Mouse (Mus musculus) heart, postnatal 14 days (tissue): ENCODE results near the gene Inpp5a. TPM values are rescaled to one million over a fixed set of nuclear protein-coding genes. Genes with fewer than 3 reads are reported as not detected.
A peak's percentile ranks its signal among the peaks of the same experiment; 100 is the strongest.

ENCODE experiments used
- DNase-seq, 2 experiments: peaks; one replicate each; pipeline ENCODE4 v3.0.0; 2021 to 2022
- intact Hi-C: fragments of 180-260 bp; cut with DNase I; formaldehyde crosslinking; loops from one replicate; pipeline ENCODE4 v1.15.1; 2025
- total RNA-seq, 2 experiments: library from RNA; stranded (reverse); gene quantifications; 2 replicates each; pipeline ENCODE4 v1.2.3; 2021

The Inpp5a gene
- total RNA-seq, 2 experiments from 2014 or later, result 201 to 215 TPM

GRCm38 (mm10) chr7:139466484-139467176 lies 77.7 kb downstream of the Inpp5a start:
- intact Hi-C loops, result no loop called here
- DNase-seq, result peak in 1 of 2 experiments; percentile 26

- DNase-seq, result peak in 1 of 2 experiments; percentile 44
- intact Hi-C loops, result no loop called here
Observed at GRCm38 (mm10) chr7:139467177-139467895, 78.4 kb downstream of the Inpp5a start.

GRCm38 (mm10) chr7:139467896-139468279 lies 79.0 kb downstream of the Inpp5a start:
- intact Hi-C loops, result no loop called here

GRCm38 (mm10) chr7:139468440-139468839 lies 79.5 kb downstream of the Inpp5a start:
- DNase-seq, result peak in 1 of 2 experiments; percentile 23
- intact Hi-C loops, result no loop called here

More at GRCm38 (mm10) chr7:139467896-139468279, 79.0 kb downstream of the Inpp5a start:
- peak; percentile 43 to 70 for DNase-seq

- DNase-seq, result peak in 1 of 2 experiments; percentile 25
- intact Hi-C loops, result no loop called here
Observed at GRCm38 (mm10) chr7:139469457-139469856, 80.5 kb downstream of the Inpp5a start.

- DNase-seq, result no peak
- intact Hi-C loops, result loop anchor here (10.0 kb wide), 1 partner anchor 346 kb away; no protein-coding TSS in a partner anchor
Observed at GRCm38 (mm10) chr7:139470481-139470880, 81.6 kb downstream of the Inpp5a start.

- no peak for DNase-seq
- intact Hi-C loops, result loop anchor here (2.0 to 10.0 kb wide), 2 partner anchors 81 to 347 kb away; no protein-coding TSS in a partner anchor
Observed at GRCm38 (mm10) chr7:139472052-139472451, 83.1 kb downstream of the Inpp5a start.

GRCm38 (mm10) chr7:139472865-139473549 lies 84.1 kb downstream of the Inpp5a start:
- peak; percentile 87 to 89 for DNase-seq
- intact Hi-C loops, result loop anchor here (1.0 to 10.0 kb wide), 3 partner anchors 82 to 348 kb away; no protein-coding TSS in a partner anchor

GRCm38 (mm10) chr7:139475896-139476295 lies 87.0 kb downstream of the Inpp5a start:
- intact Hi-C loops, result loop anchor here (2.0 to 10.0 kb wide), 2 partner anchors 241 to 351 kb away; no protein-coding TSS in a partner anchor
- peak; percentile 33 to 49 for DNase-seq

GRCm38 (mm10) chr7:139476700-139477099 lies 87.8 kb downstream of the Inpp5a start:
- DNase-seq, result no peak
- intact Hi-C loops, result loop anchor here (2.0 to 10.0 kb wide), 2 partner anchors 242 to 352 kb away; no protein-coding TSS in a partner anchor

GRCm38 (mm10) chr7:139477748-139478147 lies 88.8 kb downstream of the Inpp5a start:
- intact Hi-C loops, result loop anchor here (2.0 to 10.0 kb wide), 2 partner anchors 243 to 353 kb away; no protein-coding TSS in a partner anchor
- DNase-seq, result no peak

GRCm38 (mm10) chr7:139479077-139479476 lies 90.2 kb downstream of the Inpp5a start:
- DNase-seq, result no peak
- intact Hi-C loops, result loop anchor here (10.0 kb wide), 1 partner anchor 354 kb away; no protein-coding TSS in a partner anchor

GRCm38 (mm10) chr7:139479626-139480025 lies 90.7 kb downstream of the Inpp5a start:
- DNase-seq, result no peak
- intact Hi-C loops, result loop anchor here (10.0 kb wide), 1 partner anchor 355 kb away; no protein-coding TSS in a partner anchor

- peak; percentile 44 to 62 for DNase-seq
- intact Hi-C loops, result loop anchor here (2.0 kb wide), 1 partner anchor 98 kb away; the partner anchor contains the start of gene Nkx6-2
Observed at GRCm38 (mm10) chr7:139484206-139484955, 95.5 kb downstream of the Inpp5a start.

- DNase-seq, result no peak
- intact Hi-C loops, result no loop called here
Observed at GRCm38 (mm10) chr7:139489721-139490211, 100.9 kb downstream of the Inpp5a start.

- no peak for DNase-seq
- intact Hi-C loops, result no loop called here
Observed at GRCm38 (mm10) chr7:139492351-139492750, 103.4 kb downstream of the Inpp5a start.

GRCm38 (mm10) chr7:139492946-139493345 lies 104.0 kb downstream of the Inpp5a start:
- no peak for DNase-seq
- intact Hi-C loops, result no loop called here

GRCm38 (mm10) chr7:139495791-139496190 lies 106.9 kb downstream of the Inpp5a start:
- DNase-seq, result no peak
- intact Hi-C loops, result no loop called here

- no peak for DNase-seq
- intact Hi-C loops, result no loop called here
Observed at GRCm38 (mm10) chr7:139498038-139498625, 109.2 kb downstream of the Inpp5a start.
